Mouse (Mus musculus): Measurements from ENCODE around the gene Cul7. TPM values are rescaled to one million over a fixed set of nuclear protein-coding genes. Genes with fewer than 3 reads are reported as not detected.

Gene Cul7
- polyA plus RNA-seq, 1 experiment from 2014 or later, result 63.3 TPM

DNA sequence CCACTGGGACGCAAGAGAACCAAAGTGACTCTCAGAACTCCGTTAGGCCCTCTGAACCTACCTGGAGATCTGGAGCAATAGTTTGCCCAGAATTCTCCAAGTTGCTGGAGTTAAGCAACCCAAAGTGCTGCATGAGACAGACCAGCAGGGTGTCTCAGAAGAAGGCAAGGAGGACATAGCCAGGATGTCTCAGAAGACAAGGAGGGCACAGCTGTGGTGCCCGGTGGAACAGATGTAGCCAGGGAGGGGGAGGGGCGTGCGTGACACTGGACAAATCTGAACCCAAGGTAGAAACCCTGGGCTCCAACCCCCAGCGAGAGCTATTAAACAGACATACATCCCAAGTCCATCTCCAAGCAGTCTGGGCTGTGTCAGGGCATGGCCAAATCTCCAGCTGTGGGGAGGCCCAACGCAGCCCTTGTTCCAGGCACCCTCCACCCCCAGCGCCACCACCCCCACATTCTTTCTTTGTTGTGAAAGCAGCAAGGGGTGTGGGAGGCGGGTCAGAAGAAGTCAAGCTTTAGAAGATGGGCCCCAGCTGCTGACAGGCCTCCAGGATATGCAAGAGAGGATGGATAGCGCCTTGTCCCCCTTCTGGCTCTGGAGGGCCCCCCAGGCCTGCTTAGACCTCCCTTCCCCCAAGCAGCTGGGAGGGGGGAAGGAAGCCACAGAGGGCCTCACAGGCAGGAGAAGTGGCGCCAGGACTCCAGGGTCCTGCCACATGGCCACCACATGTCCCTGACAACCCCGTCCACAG, 20.3 kb upstream of the Cul7 start:
- H3K4me1 ChIP-seq, result peaks cover 49% of the 10 kb centered on the region
- H3K4me3 ChIP-seq, result peak overlapping the region; percentile 90
- H3K36me3 ChIP-seq, result peaks cover 14% of the 10 kb centered on the region
- H3K9ac ChIP-seq, result no peak overlapping the region
- H3K9me3 ChIP-seq, result no peaks in the 10 kb centered on the region
- peak overlapping the region; percentile 95 for H3K27ac ChIP-seq
- 5% methylated on average over 12 of the region's 12 CpGs for WGBS
- H3K27me3 ChIP-seq, result no peaks in the 10 kb centered on the region
- peak overlapping the region; percentile 69 for H3K4me2 ChIP-seq
- peak; percentile 64 for ATAC-seq (ENCODE audit: insufficient number of reproducible peaks, low FRiP score, low TSS enrichment, low read depth)

GRCm38 (mm10) chr17:46636831-46637523, 13.2 kb upstream of the Cul7 start:
- H3K9me3 ChIP-seq, result no peaks in the 10 kb centered on the region
- no peak for ATAC-seq (ENCODE audit: insufficient number of reproducible peaks, low FRiP score, low TSS enrichment, low read depth)
- peaks cover 8% of the 10 kb centered on the region for H3K4me1 ChIP-seq
- no peaks in the 10 kb centered on the region for H3K27me3 ChIP-seq
- H3K36me3 ChIP-seq, result peaks cover 49% of the 10 kb centered on the region
- H3K9ac ChIP-seq, result peak overlapping the region; percentile 23; the same call in 1 of the 2 replicates
- peak overlapping the region; percentile 29 for H3K4me2 ChIP-seq
- H3K27ac ChIP-seq, result no peak overlapping the region
- H3K4me3 ChIP-seq, result peak overlapping the region; percentile 19
- WGBS, result 9% methylated on average over 15 of the region's 15 CpGs

DNA sequence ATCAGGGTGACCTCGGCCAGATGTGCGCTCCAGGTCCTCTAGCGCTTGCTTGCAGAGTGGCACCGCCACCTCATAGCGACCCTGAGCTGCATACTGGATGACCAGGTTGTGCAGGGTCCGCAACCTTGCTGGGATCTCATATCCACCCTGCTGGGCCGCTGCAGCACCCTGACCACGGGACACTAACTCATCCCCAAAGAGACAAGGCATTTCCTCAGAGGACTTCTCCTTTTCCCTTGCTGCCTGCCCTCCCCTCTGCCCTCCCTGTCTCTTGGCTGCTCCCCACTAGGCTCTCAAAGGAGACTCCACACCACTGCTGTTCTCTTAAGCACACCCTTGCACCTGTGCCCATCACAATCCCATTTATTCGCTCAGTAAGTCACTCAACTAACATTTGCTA, 10.2 kb upstream of the Cul7 start:
- Histone ChIP-seq H3K4me3 (no peak overlapping the region), H3K9me3 (no peaks in the 10 kb centered on the region), H3K4me2 (no peak overlapping the region), H3K36me3 (peaks cover 51% of the 10 kb centered on the region), H3K4me1 (peaks cover 19% of the 10 kb centered on the region), H3K27ac (no peak overlapping the region), H3K9ac (no peak overlapping the region), H3K27me3 (no peaks in the 10 kb centered on the region)
- WGBS, result 75% methylated on average over 9 of the region's 9 CpGs
- no peak for ATAC-seq (ENCODE audit: insufficient number of reproducible peaks, low FRiP score, low TSS enrichment, low read depth)

- Histone ChIP-seq H3K36me3 (peaks cover 38% of the 10 kb centered on the region), H3K4me3 (no peak overlapping the region), H3K27me3 (no peaks in the 10 kb centered on the region), H3K27ac (no peak overlapping the region), H3K9ac (no peak overlapping the region), H3K4me2 (no peak overlapping the region), H3K4me1 (peaks cover 27% of the 10 kb centered on the region), H3K9me3 (no peaks in the 10 kb centered on the region)
- ATAC-seq (ENCODE audit: insufficient number of reproducible peaks, low FRiP score, low TSS enrichment, low read depth), result no peak
- 90% methylated on average over 17 of the region's 17 CpGs for WGBS
Measured at GRCm38 (mm10) chr17:46642060-46642459, 8.1 kb upstream of the Cul7 start.

DNA sequence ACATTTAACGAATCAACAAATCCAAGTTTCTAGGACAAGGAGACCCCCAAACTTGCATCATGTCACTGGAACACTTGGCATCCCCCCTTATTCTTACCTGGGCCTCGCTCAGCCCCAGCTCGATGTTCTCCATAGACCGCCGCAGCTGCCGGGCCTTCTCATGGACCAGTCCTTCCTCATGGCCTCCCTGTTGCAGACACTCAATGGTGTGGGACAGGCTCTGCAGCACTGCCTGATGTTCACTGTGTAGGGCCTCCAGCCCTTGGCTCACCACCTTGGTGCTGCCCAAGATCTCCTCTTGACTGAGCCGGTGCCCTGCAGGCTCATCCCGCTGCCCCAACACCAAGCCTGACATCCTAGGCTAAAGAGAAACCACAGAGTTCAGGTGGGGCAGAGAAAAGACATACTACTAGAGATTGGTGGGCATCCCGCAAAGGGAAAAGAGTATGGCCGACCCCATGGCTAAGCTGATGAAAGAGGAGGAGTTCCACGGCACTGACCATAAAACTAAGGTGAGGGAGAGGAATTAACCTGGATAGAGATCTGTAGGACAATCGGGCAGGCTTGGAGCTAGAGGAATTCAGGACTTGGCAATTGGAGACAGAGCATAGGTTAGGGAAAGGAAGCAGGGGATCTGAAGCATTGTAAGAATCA, 5.9 kb upstream of the Cul7 start:
- 87% methylated on average over 12 of the region's 12 CpGs for WGBS
- peak overlapping the region; percentile 89 for H3K4me2 ChIP-seq
- peaks cover 48% of the 10 kb centered on the region for H3K36me3 ChIP-seq
- no peaks in the 10 kb centered on the region for H3K27me3 ChIP-seq
- H3K4me3 ChIP-seq, result peak overlapping the region; percentile 96; the same call in 1 of the 2 replicates
- H3K4me1 ChIP-seq, result peaks cover 26% of the 10 kb centered on the region
- H3K9ac ChIP-seq, result no peak overlapping the region
- no peak overlapping the region for H3K27ac ChIP-seq
- H3K9me3 ChIP-seq, result no peaks in the 10 kb centered on the region
- ATAC-seq (ENCODE audit: insufficient number of reproducible peaks, low FRiP score, low TSS enrichment, low read depth), result no peak

DNA sequence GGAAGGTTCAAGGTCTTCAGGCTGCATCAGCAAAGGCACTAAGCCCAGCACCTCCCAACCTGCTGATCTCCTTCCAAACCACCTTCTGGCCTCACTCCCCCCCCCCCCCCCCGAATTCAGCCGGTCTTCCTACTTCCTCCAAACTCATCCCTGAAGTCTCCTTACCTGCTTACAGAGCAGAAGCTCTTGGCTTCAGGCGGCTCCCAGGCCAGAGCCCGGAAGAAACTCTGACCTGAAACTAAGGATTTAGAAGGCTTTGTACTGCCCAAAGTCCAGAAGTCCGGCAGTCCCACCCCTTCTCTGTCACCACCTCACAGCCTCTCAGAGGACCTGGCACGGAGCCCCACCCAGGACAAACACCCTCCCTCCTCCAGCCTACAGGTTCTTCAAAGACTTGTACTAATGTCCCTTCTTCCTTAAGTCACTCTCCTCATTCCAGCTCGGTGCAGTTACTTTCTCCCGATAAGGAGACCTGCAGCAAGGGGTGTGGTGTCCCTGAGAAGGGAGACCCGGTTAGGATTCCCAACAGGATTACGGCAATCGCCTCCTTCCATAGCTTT, 5.1 kb upstream of the Cul7 start:
- no peak for ATAC-seq (ENCODE audit: insufficient number of reproducible peaks, low FRiP score, low TSS enrichment, low read depth)
- Histone ChIP-seq H3K4me2 (peak overlapping the region; percentile 89), H3K9me3 (no peaks in the 10 kb centered on the region), H3K4me1 (peaks cover 33% of the 10 kb centered on the region), H3K36me3 (peaks cover 42% of the 10 kb centered on the region), H3K9ac (peak overlapping the region; percentile 57), H3K27me3 (no peaks in the 10 kb centered on the region), H3K27ac (peak overlapping the region; percentile 69), H3K4me3 (peak overlapping the region; percentile 96)
- 6% methylated on average over 11 of the region's 11 CpGs for WGBS

- Histone ChIP-seq H3K27me3 (no peaks in the 10 kb centered on the region), H3K9me3 (no peaks in the 10 kb centered on the region), H3K36me3 (peaks cover 35% of the 10 kb centered on the region), H3K27ac (peak within 1 kb of the TSS; percentile 91), H3K4me2 (peak within 1 kb of the TSS; percentile 89), H3K4me3 (peak within 1 kb of the TSS; percentile 96), H3K9ac (peak within 1 kb of the TSS; percentile 79), H3K4me1 (peaks cover 33% of the 10 kb centered on the region)
- peak; percentile 67 for ATAC-seq (ENCODE audit: insufficient number of reproducible peaks, low FRiP score, low TSS enrichment, low read depth)
- under 1% methylated on average over 53 of the region's 53 CpGs for WGBS
Measured at GRCm38 (mm10) chr17:46645561-46646321, 4.4 kb upstream of the Cul7 start, which contains the start of the genes Klc4 and Mrpl2. Gene Klc4 (minus strand): TSS chr17:46646022. Gene Mrpl2 (plus strand): TSS chr17:46646229.

- Histone ChIP-seq H3K9me3 (no peaks in the 10 kb centered on the region), H3K27me3 (no peaks in the 10 kb centered on the region), H3K4me1 (peaks cover 35% of the 10 kb centered on the region), H3K9ac (peak overlapping the region; percentile 79), H3K27ac (peak overlapping the region; percentile 91), H3K36me3 (peaks cover 29% of the 10 kb centered on the region), H3K4me2 (peak overlapping the region; percentile 78), H3K4me3 (peak overlapping the region; percentile 96)
- no peak for ATAC-seq (ENCODE audit: insufficient number of reproducible peaks, low FRiP score, low TSS enrichment, low read depth)
- WGBS, result under 1% methylated on average over 19 of the region's 19 CpGs
Measured at GRCm38 (mm10) chr17:46646322-46646662, 3.8 kb upstream of the Cul7 start.

DNA sequence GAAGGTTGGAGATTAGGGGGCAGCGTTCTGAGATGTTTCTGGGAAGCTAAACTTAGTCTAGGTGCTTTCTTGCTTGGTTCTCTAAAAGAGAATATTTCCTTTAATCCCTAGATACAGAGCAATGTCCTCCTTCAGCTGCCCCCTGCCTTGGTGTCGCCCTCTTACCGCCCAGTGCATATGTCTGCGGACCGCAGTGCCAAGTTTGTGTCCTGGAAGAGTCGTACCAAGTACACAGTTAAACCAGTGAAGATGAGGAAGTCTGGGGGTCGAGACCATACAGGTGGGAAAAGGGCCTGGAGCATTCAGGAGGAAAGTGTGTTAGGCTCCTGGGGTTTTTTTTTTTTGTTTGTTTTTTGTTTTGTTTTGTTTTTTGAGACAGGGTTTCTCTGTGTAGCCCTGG, 2.9 kb upstream of the Cul7 start:
- Histone ChIP-seq H3K27ac (no peak overlapping the region), H3K4me1 (peaks cover 45% of the 10 kb centered on the region), H3K4me3 (no peak overlapping the region), H3K27me3 (no peaks in the 10 kb centered on the region), H3K9ac (no peak overlapping the region), H3K4me2 (no peak overlapping the region), H3K9me3 (no peaks in the 10 kb centered on the region), H3K36me3 (peaks cover 22% of the 10 kb centered on the region)
- no peak for ATAC-seq (ENCODE audit: insufficient number of reproducible peaks, low FRiP score, low TSS enrichment, low read depth)
- 91% methylated on average over 7 of the region's 7 CpGs for WGBS

GRCm38 (mm10) chr17:46648436-46648835, 1.7 kb upstream of the Cul7 start:
- H3K4me1 ChIP-seq, result peaks cover 55% of the 10 kb centered on the region
- H3K27ac ChIP-seq, result no peak overlapping the region
- peaks cover 25% of the 10 kb centered on the region for H3K36me3 ChIP-seq
- H3K4me3 ChIP-seq, result no peak overlapping the region
- no peaks in the 10 kb centered on the region for H3K27me3 ChIP-seq
- 91% methylated on average over 9 of the region's 9 CpGs for WGBS
- no peak overlapping the region for H3K9ac ChIP-seq
- H3K9me3 ChIP-seq, result no peaks in the 10 kb centered on the region
- ATAC-seq (ENCODE audit: insufficient number of reproducible peaks, low FRiP score, low TSS enrichment, low read depth), result no peak
- no peak overlapping the region for H3K4me2 ChIP-seq

DNA sequence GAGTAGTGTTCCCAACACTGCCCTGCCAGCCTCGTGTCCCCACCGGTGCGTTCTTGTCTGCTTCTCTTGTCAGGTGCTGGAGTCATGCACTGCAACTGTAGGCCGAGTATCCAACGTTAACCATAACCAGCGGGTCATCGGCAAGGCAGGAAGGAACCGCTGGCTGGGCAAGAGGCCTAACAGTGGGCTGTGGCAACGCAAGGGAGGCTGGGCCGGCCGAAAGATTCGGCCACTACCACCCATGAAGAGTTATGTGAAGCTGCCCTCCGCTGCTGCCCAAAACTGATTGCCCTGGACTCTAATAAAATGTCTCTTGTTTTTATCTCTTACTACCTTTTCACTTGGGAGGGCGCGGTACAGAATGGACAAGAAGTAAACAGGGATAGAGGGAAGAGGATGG, 326 bp upstream of the Cul7 start:
- WGBS, result 26% methylated on average over 15 of the region's 15 CpGs
- peak overlapping the region; percentile 98 for H3K27ac ChIP-seq
- H3K4me3 ChIP-seq, result peak overlapping the region; percentile 75
- peaks cover 38% of the 10 kb centered on the region for H3K36me3 ChIP-seq
- H3K4me1 ChIP-seq, result peaks cover 57% of the 10 kb centered on the region
- no peak for ATAC-seq (ENCODE audit: insufficient number of reproducible peaks, low FRiP score, low TSS enrichment, low read depth)
- H3K9me3 ChIP-seq, result no peaks in the 10 kb centered on the region
- peak overlapping the region; percentile 58 for H3K4me2 ChIP-seq
- H3K27me3 ChIP-seq, result no peaks in the 10 kb centered on the region
- peak overlapping the region; percentile 12; the same call in 1 of the 2 replicates for H3K9ac ChIP-seq
